Mouse (Mus musculus): ENCODE measurements around the gene Tex14. TPM values are rescaled to one million over a fixed set of nuclear protein-coding genes. Genes with fewer than 3 reads are reported as not detected.

Tex14 gene
- polyA plus RNA-seq (2012; rRNA removed) = 0.39 and 0.45 TPM in 2 replicates

- 83% methylated on average over 27 of the region's 27 CpGs for WGBS
- Histone ChIP-seq H3K4me3 (replicated peaks; ENCODE audit: extremely low read depth, low read depth, low read length) (peak within 1 kb of the TSS; percentile 70), H3K4me1 (ENCODE audit: control insufficient read depth, insufficient read depth, low read length) (no peaks in the 10 kb centered on the region)
- no peak for DNase-seq
- no peak for TF ChIP-seq CTCF (IDR thresholded peaks at IDR 0.05; ENCODE audit: insufficient read depth, low read length)
- no peak for TF ChIP-seq POLR2A (IDR thresholded peaks at IDR 0.05; ENCODE audit: borderline replicate concordance, extremely low read depth, low read depth, low read length)
These were observed at the start of gene Tex14, which contains the start of gene Rad51c for GRCm38 (mm10) chr11:87404876-87405275. Gene Tex14, plus strand, starts transcription at chr11:87405065. Gene Rad51c, minus strand, starts transcription at chr11:87404954.

- H3K4me1 ChIP-seq (ENCODE audit: control insufficient read depth, insufficient read depth, low read length) = 0 out of 2 replicates have a peak, but pooled peaks cover 2% of the 10 kb centered on the region
- DNase-seq = no peak
- peak overlapping the region; percentile 34 for H3K4me3 ChIP-seq (replicated peaks; ENCODE audit: extremely low read depth, low read depth, low read length)
- no peak for TF ChIP-seq POLR2A (IDR thresholded peaks at IDR 0.05; ENCODE audit: borderline replicate concordance, extremely low read depth, low read depth, low read length)
- TF ChIP-seq CTCF (IDR thresholded peaks at IDR 0.05; ENCODE audit: insufficient read depth, low read length) = no peak
- WGBS = 8% methylated on average over 31 of the region's 31 CpGs
These were observed 47.3 kb upstream of the Tex14 start for GRCm38 (mm10) chr11:87357317-87358300.

GRCm38 (mm10) chr11:87358331-87359261, 46.3 kb upstream of the Tex14 start, which contains the start of gene Ppm1e:
Gene Ppm1e, minus strand, starts transcription at chr11:87359023.
- WGBS = 1% methylated on average over 97 of the region's 104 CpGs
- H3K4me3 ChIP-seq (replicated peaks; ENCODE audit: extremely low read depth, low read depth, low read length) = peak within 1 kb of the TSS; percentile 34
- peak; percentile 55 for DNase-seq
- TF ChIP-seq POLR2A (IDR thresholded peaks at IDR 0.05; ENCODE audit: borderline replicate concordance, extremely low read depth, low read depth, low read length) (no peak), CTCF (IDR thresholded peaks at IDR 0.05; ENCODE audit: insufficient read depth, low read length) (no peak)
- 0 out of 2 replicates have a peak, but pooled peaks cover 2% of the 10 kb centered on the region for H3K4me1 ChIP-seq (ENCODE audit: control insufficient read depth, insufficient read depth, low read length)

GRCm38 (mm10) chr11:87359262-87359612, 45.6 kb upstream of the Tex14 start:
- Histone ChIP-seq H3K4me1 (ENCODE audit: control insufficient read depth, insufficient read depth, low read length) (0 out of 2 replicates have a peak, but pooled peaks cover 2% of the 10 kb centered on the region), H3K4me3 (replicated peaks; ENCODE audit: extremely low read depth, low read depth, low read length) (peak overlapping the region; percentile 34)
- WGBS = 10% methylated on average over 10 of the region's 10 CpGs
- DNase-seq = no peak
- TF ChIP-seq CTCF (IDR thresholded peaks at IDR 0.05; ENCODE audit: insufficient read depth, low read length) (no peak), POLR2A (IDR thresholded peaks at IDR 0.05; ENCODE audit: borderline replicate concordance, extremely low read depth, low read depth, low read length) (no peak)

GRCm38 (mm10) chr11:87365120-87365519, 39.7 kb upstream of the Tex14 start:
- DNase-seq = no peak
- TF ChIP-seq POLR2A (IDR thresholded peaks at IDR 0.05; ENCODE audit: borderline replicate concordance, extremely low read depth, low read depth, low read length) = no peak
- TF ChIP-seq CTCF (IDR thresholded peaks at IDR 0.05; ENCODE audit: insufficient read depth, low read length) = no peak
- WGBS = 79% methylated on average over 5 of the region's 5 CpGs

GRCm38 (mm10) chr11:87367061-87367460, 37.8 kb upstream of the Tex14 start:
- no peak for DNase-seq
- TF ChIP-seq CTCF (IDR thresholded peaks at IDR 0.05; ENCODE audit: insufficient read depth, low read length) = no peak
- TF ChIP-seq POLR2A (IDR thresholded peaks at IDR 0.05; ENCODE audit: borderline replicate concordance, extremely low read depth, low read depth, low read length) = no peak
- H3K4me1 ChIP-seq (ENCODE audit: control insufficient read depth, insufficient read depth, low read length) = no peaks in the 10 kb centered on the region
- WGBS = 66% methylated on average over 7 of the region's 7 CpGs
- H3K4me3 ChIP-seq (replicated peaks; ENCODE audit: extremely low read depth, low read depth, low read length) = no peak overlapping the region

More at GRCm38 (mm10) chr11:87365120-87365519, 39.7 kb upstream of the Tex14 start:
- Histone ChIP-seq H3K4me1 (ENCODE audit: control insufficient read depth, insufficient read depth, low read length) (no peaks in the 10 kb centered on the region), H3K4me3 (replicated peaks; ENCODE audit: extremely low read depth, low read depth, low read length) (no peak overlapping the region)

- WGBS = 61% methylated on average over 9 of the region's 9 CpGs
- Histone ChIP-seq H3K4me3 (replicated peaks; ENCODE audit: extremely low read depth, low read depth, low read length) (no peak overlapping the region), H3K4me1 (ENCODE audit: control insufficient read depth, insufficient read depth, low read length) (no peaks in the 10 kb centered on the region)
- TF ChIP-seq CTCF (IDR thresholded peaks at IDR 0.05; ENCODE audit: insufficient read depth, low read length) = no peak
- TF ChIP-seq POLR2A (IDR thresholded peaks at IDR 0.05; ENCODE audit: borderline replicate concordance, extremely low read depth, low read depth, low read length) = no peak
- no peak for DNase-seq
These were observed 36.8 kb upstream of the Tex14 start for GRCm38 (mm10) chr11:87367865-87368580.

- 95% methylated on average over 4 of the region's 4 CpGs for WGBS
- TF ChIP-seq POLR2A (IDR thresholded peaks at IDR 0.05; ENCODE audit: borderline replicate concordance, extremely low read depth, low read depth, low read length) = no peak
- TF ChIP-seq CTCF (IDR thresholded peaks at IDR 0.05; ENCODE audit: insufficient read depth, low read length) = no peak
- H3K4me3 ChIP-seq (replicated peaks; ENCODE audit: extremely low read depth, low read depth, low read length) = no peak overlapping the region
- DNase-seq = no peak
- H3K4me1 ChIP-seq (ENCODE audit: control insufficient read depth, insufficient read depth, low read length) = no peaks in the 10 kb centered on the region
These were observed 20.3 kb upstream of the Tex14 start for GRCm38 (mm10) chr11:87384551-87384950.
